Mouse (Mus musculus): ENCODE results near the gene Usp36.

- TF ChIP-seq CTCF (IDR thresholded peaks at IDR 0.05; ENCODE audit: low read depth, low read length) = no peak
- TF ChIP-seq POLR2A (IDR thresholded peaks at IDR 0.05; ENCODE audit: extremely low read depth, insufficient read depth, low read length) = peak; percentile 72
Observed at GRCm38 (mm10) chr11:118212636-118213112, 77.4 kb downstream of the Usp36 start.

Data from liver, adult 2 months (tissue).